Mouse (Mus musculus): ENCODE measurements around the gene Gucy1b2. TPM values are rescaled to one million over a fixed set of nuclear protein-coding genes. Genes with fewer than 3 reads are reported as not detected.
A peak's percentile ranks its signal among the peaks of the same experiment; 100 is the strongest.

Gene Gucy1b2
- polyA plus RNA-seq, 1 experiment = not detected

GRCm38 (mm10) chr14:62353372-62353771, 102.7 kb downstream of the Gucy1b2 start:
- H3K27me3 ChIP-seq (replicated peaks) = no peaks in the 10 kb centered on the region
- H3K4me3 ChIP-seq (replicated peaks) = no peak overlapping the region
- H3K9me3 ChIP-seq = no peaks in the 10 kb centered on the region
- H3K4me1 ChIP-seq = peaks cover 8% of the 10 kb centered on the region
- TF ChIP-seq FLI1 (IDR thresholded peaks at IDR 0.05; ENCODE audit: low read length) (no peak), GATA1 (IDR thresholded peaks at IDR 0.05; ENCODE audit: borderline replicate concordance, low read length) (no peak)
- H3K36me3 ChIP-seq (replicated peaks; ENCODE audit: low read length) = peaks cover 42% of the 10 kb centered on the region

GRCm38 (mm10) chr14:62350890-62351289, 105.2 kb downstream of the Gucy1b2 start:
- Histone ChIP-seq H3K27me3 (replicated peaks) (no peaks in the 10 kb centered on the region), H3K4me1 (peaks cover 23% of the 10 kb centered on the region), H3K36me3 (replicated peaks; ENCODE audit: low read length) (peaks cover 53% of the 10 kb centered on the region), H3K9me3 (no peaks in the 10 kb centered on the region), H3K4me3 (replicated peaks) (peak overlapping the region; percentile 14)
- no peak for TF ChIP-seq FLI1 (IDR thresholded peaks at IDR 0.05; ENCODE audit: low read length)

GRCm38 (mm10) chr14:62350186-62350585, 105.9 kb downstream of the Gucy1b2 start:
- Histone ChIP-seq H3K4me1 (peaks cover 25% of the 10 kb centered on the region), H3K4me3 (replicated peaks) (no peak overlapping the region), H3K36me3 (replicated peaks; ENCODE audit: low read length) (peaks cover 53% of the 10 kb centered on the region), H3K27me3 (replicated peaks) (no peaks in the 10 kb centered on the region), H3K9me3 (no peaks in the 10 kb centered on the region)
- TF ChIP-seq GATA1 (IDR thresholded peaks at IDR 0.05; ENCODE audit: borderline replicate concordance, low read length) (no peak), FLI1 (IDR thresholded peaks at IDR 0.05; ENCODE audit: low read length) (no peak)

GRCm38 (mm10) chr14:62349786-62350185, 106.3 kb downstream of the Gucy1b2 start:
- H3K36me3 ChIP-seq (replicated peaks; ENCODE audit: low read length) = peaks cover 53% of the 10 kb centered on the region

GRCm38 (mm10) chr14:62347103-62347502, 109.0 kb downstream of the Gucy1b2 start:
- H3K9me3 ChIP-seq = no peaks in the 10 kb centered on the region
- no peak overlapping the region for H3K4me3 ChIP-seq (replicated peaks)
- TF ChIP-seq GATA1 (IDR thresholded peaks at IDR 0.05; ENCODE audit: borderline replicate concordance, low read length) (no peak), FLI1 (IDR thresholded peaks at IDR 0.05; ENCODE audit: low read length) (no peak)
- no peaks in the 10 kb centered on the region for H3K27me3 ChIP-seq (replicated peaks)
- peaks cover 42% of the 10 kb centered on the region for H3K36me3 ChIP-seq (replicated peaks; ENCODE audit: low read length)
- H3K4me1 ChIP-seq = peaks cover 51% of the 10 kb centered on the region

More at GRCm38 (mm10) chr14:62349786-62350185, 106.3 kb downstream of the Gucy1b2 start:
- H3K4me1 ChIP-seq = peaks cover 29% of the 10 kb centered on the region
- TF ChIP-seq GATA1 (IDR thresholded peaks at IDR 0.05; ENCODE audit: borderline replicate concordance, low read length) = no peak
- no peak for TF ChIP-seq FLI1 (IDR thresholded peaks at IDR 0.05; ENCODE audit: low read length)
- H3K9me3 ChIP-seq = no peaks in the 10 kb centered on the region
- H3K4me3 ChIP-seq (replicated peaks) = no peak overlapping the region
- H3K27me3 ChIP-seq (replicated peaks) = no peaks in the 10 kb centered on the region

GRCm38 (mm10) chr14:62346570-62346969, 109.5 kb downstream of the Gucy1b2 start:
- peaks cover 52% of the 10 kb centered on the region for H3K4me1 ChIP-seq
- H3K9me3 ChIP-seq = no peaks in the 10 kb centered on the region
- no peak overlapping the region for H3K4me3 ChIP-seq (replicated peaks)
- TF ChIP-seq GATA1 (IDR thresholded peaks at IDR 0.05; ENCODE audit: borderline replicate concordance, low read length) = no peak
- H3K27me3 ChIP-seq (replicated peaks) = no peaks in the 10 kb centered on the region
- H3K36me3 ChIP-seq (replicated peaks; ENCODE audit: low read length) = peaks cover 38% of the 10 kb centered on the region

Other genes starting within 250 kb of the Gucy1b2 start
- 6.5 TPM in 1 of 2 replicates, not detected in the other for gene Rnaseh2b, start 163.7 kb downstream of the Gucy1b2 start, polyA plus RNA-seq (2012; ENCODE audit: insufficient read depth, low replicate concordance)
- 0.07 TPM in 1 of 2 replicates, not detected in the other for gene Dleu7, start 163.2 kb downstream of the Gucy1b2 start, polyA plus RNA-seq (2012; ENCODE audit: insufficient read depth, low replicate concordance)
- 0.92 TPM in 1 of 2 replicates, not detected in the other for gene Fam124a, start 99.4 kb upstream of the Gucy1b2 start, polyA plus RNA-seq (2012; ENCODE audit: insufficient read depth, low replicate concordance)
- gene Gm4131, start 110.6 kb upstream of the Gucy1b2 start, polyA plus RNA-seq (2012; ENCODE audit: insufficient read depth, low replicate concordance) = not detected in 2 replicates
- gene Serpine3, start 207.4 kb upstream of the Gucy1b2 start, polyA plus RNA-seq (2012; ENCODE audit: insufficient read depth, low replicate concordance) = not detected in 2 replicates

Data from megakaryocyte, embryonic 14.5 days (primary cell).